Mouse (Mus musculus) mouse trophoblast stem cell (cell line): ENCODE measurements around the gene Gm10842.
"Not testable (repeated sequence)": the region's sequence is repeated elsewhere in the genome, so short reads cannot be mapped to it uniquely, and the experiment has no call there.

Experiments used
- in situ Hi-C, 2 experiments: fragments of 300-500 bp; cut with MseI, MboI; formaldehyde crosslinking; loops; 2 replicates in 1 of 2; 3 replicates in 1 of 2; pipeline ENCODE4 v1.15.1; 2025

The Gm10842 gene

DNA sequence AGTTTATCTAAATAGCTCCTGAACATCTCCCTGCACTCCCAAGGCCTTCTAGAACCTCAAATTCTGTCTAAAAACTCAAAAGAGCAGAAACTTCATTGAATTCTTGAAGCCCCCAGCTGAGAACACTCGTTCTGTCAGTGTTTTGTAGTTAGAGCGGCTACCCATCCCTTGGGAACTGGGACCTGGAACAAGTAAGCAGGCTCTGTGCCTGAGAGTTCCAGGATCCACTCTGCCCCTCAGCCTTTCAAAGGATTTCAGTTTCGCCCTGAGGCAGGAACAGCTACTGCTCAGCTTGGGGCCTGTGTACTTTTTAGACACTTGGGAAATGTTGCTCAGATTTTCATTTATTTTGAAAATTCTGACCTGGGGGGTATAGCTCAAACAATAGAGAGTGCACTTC is at the start of gene Gm10842:
Gene Gm10842 (plus strand): TSS at position 301 of the 400 bp plus-strand sequence.
- in situ Hi-C loops, result no loop called here

- in situ Hi-C loops, result not testable (repeated sequence)
Observed at GRCm38 (mm10) chr11:105112448-105112847, 34.2 kb upstream of the Gm10842 start.

DNA sequence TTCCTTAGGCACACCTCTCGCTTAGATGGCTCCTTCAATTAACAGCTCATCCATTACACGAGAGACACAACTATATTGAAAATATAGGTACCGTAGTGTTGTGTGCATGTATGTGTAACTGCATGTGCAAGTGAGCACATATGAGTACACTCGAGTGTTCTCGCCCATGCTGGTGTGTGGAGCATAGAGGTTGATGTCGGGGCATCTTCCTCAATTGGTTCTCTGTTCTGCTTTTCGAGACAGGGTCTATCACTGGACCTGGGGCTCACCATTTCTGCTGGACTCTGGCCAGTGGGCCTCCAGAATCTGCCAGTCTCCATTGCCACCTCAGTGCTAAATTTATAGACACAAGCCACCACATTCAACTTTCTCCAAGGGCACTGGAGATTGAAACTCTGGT is 28.9 kb upstream of the Gm10842 start:
- in situ Hi-C loops, result no loop called here

GRCm38 (mm10) chr11:105120551-105121061 is 26.1 kb upstream of the Gm10842 start:
- in situ Hi-C loops, result no loop called here

DNA sequence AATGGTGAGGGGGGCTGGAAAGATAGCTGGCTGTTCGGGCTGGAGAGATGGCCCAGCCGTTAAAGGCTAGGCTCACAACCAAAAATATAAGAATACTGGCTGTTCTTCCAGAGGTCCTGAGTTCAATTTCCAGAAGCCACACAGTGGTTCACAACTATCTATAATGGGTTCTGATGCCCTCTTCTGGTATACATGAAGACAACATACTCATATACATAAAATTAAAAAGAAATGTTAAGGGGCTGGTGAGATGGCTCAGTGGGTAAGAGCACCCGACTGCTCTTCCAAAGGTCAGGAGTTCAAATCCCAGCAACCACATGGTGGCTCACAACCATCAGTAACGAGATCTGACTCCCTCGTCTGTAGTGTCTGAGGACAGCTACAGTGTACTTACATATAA is 24.9 kb upstream of the Gm10842 start:
- in situ Hi-C loops, result not testable (repeated sequence)

GRCm38 (mm10) chr11:105123986-105124385 is 22.7 kb upstream of the Gm10842 start:
- in situ Hi-C loops, result no loop called here

DNA sequence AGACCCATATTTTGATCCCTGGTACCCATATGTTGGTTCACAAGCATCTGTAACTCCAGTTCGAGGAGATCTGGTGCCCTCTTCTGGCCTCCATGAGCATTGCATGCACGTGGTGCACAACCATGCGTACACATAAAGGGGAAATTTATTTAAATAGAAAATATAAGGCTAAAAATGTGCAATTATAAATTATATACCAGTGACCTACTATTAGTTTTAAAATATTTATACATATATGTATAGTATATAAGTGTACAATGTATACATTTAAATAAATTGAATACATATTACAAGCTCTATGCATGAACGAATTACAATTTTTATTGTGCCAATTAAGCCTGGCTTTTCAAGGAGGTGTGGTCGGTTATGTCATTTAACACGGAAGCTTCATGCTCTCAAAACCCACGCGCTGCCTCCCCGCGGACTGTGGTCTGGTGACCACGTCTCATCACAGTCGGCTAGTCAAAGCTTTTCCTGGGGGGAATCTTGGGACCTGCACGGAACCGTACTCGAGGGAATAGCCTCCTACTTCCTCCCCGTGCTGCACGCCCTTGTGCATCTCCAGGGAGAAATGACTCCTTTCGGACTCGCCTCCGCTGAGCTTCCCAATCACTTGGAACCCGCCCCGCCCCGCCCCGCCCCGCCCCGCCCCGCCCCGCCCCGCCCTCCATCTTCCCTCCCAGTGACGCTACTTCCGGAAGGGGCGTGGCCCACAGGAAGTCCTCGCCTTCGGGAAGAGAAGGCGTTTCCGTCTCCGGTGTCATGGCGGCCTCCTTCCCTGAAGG is 20.8 kb upstream of the Gm10842 start, which contains the start of gene Mettl2:
Gene Mettl2 (plus strand): TSS at position 691 of the 785 bp plus-strand sequence.
- in situ Hi-C loops, result no loop called here

- in situ Hi-C loops, result no loop called here
Observed at GRCm38 (mm10) chr11:105126520-105127029, 20.1 kb upstream of the Gm10842 start.

DNA sequence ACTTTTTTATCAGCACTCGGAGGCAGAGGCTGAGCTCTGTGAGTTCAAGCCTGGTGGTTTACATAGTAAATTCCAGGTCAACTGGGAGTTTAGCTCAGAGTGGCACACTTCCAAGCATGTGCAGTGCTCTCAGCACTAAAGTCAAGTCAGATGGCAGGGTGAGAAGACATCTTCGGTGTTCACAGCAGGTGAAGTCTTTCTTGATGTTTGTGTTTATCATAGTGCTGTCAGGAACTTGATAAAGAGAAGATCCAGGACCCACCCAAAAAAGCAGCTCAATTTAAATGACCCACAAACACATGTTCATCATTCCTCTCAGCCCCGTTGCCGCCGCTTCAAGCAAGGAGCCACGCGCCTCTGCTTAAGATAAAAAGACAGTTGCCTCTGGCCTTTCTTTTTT is 11.0 kb upstream of the Gm10842 start:
- in situ Hi-C loops, result no loop called here

- in situ Hi-C loops, result not testable (repeated sequence)
Observed at GRCm38 (mm10) chr11:105137255-105137654, 9.4 kb upstream of the Gm10842 start.

DNA sequence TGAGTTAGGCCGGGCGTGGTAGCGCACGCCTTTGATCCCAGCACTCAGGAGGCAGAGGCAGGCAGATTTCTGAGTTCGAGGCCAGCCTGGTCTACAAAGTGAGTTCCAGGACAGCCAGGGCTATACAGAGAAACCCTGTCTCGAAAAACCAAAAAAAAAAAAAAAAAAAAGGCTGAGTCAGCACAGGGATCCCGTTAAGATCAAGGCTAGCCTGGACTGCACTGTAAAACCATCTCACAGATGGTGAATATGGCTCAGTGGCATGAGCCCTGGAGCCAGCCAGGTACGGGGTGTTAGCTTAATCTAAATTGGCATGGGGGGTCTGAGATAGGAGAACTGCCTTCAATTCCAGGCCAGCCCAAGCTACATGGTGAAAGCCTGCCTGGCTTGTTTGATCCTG is 6.2 kb upstream of the Gm10842 start:
- in situ Hi-C loops, result not testable (repeated sequence)

- in situ Hi-C loops, result no loop called here
Observed at GRCm38 (mm10) chr11:105141115-105141514, 5.6 kb upstream of the Gm10842 start.

DNA sequence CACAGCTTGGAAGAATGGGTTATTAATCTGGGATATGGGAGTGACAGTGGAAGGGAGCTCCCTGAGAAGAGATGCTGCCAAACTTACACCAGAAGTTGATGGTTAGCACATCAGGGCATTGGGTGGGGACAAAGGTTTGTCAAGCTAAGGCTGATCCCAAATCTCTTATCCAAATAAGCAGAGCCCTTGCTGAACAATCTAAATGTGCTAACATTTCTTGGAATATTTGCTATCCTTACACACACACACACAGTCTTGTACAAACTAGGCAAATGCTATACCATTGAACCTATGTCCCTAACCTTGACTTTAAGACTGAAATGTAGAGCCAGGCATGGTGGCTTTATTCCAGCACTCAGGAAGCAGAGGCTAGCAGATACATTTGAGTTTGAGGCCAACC is 3.1 kb upstream of the Gm10842 start:
- in situ Hi-C loops, result no loop called here

DNA sequence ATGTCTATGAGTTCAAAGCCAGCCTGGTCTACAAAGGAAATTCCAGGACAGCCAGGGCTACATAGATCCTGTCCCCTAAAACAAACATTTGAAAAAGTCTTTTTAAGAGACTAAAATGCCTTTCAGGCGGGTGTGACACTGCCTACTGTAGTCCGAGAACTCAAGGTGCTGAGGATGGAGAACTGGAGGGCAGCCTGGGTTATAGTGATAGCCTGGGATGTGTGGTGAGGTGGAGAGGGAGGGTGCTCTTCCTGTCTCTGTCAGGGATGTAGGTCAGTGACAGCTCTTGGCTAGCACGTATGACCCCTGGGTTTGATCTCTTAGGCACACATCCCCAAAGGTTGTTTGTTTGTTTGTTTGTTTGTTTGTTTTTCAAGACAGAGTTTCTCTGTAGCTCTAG is 2.6 kb upstream of the Gm10842 start:
- in situ Hi-C loops, result no loop called here

DNA sequence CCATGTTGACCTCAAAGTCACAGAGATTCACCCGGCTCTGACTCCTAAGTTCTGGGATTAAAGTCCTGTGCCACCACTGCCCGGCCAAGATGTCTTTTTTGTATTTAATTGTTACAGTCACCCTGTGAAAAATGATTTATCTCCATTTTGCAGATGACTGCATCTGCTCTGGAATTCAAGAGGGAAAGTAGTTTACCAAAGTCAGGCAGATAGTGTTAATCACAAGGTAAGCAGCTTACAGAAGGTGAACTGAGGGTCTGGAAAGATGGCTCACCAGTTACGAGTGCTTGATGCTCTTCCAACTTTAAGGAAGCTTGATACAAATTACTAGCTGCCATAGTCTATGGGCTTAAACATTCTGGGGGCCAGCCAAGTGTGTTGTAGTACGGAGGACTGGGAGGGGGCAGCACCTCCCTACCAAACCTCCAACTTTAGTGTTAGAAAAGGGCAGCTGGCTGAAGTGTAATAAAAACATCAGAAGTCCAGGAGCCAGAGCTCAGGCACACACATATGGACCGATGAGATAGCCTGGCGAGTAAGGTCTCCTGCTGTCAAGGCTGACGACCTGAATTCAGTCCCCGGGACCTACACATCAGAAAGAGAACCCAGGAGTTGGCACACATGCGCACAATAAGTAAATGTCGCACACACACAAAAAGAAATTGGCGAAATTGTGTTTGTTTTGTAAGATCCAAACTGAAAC is 2.0 kb upstream of the Gm10842 start:
- in situ Hi-C loops, result no loop called here

DNA sequence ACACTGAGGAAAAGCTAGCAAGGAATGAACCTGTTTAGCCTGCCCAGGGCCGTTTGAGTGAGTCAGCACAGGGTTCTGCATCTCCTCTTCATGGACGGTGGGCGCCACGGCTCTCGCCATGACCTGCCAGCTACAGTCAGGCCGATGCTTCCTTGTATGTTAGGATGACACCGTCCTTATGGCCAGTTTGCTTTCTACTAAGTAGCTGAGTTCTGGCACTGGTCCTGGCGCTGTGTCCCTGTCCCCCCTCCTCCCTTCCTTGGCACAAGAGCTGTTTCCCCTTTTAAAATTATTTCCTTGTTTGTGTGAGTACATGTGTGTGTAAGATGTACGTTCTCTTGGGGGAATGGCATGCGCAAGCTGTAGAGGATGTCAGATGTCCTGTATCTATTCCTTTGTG is 1.5 kb upstream of the Gm10842 start:
- in situ Hi-C loops, result no loop called here

- in situ Hi-C loops, result no loop called here
Observed at GRCm38 (mm10) chr11:105149353-105149752, 2.7 kb downstream of the Gm10842 start.

DNA sequence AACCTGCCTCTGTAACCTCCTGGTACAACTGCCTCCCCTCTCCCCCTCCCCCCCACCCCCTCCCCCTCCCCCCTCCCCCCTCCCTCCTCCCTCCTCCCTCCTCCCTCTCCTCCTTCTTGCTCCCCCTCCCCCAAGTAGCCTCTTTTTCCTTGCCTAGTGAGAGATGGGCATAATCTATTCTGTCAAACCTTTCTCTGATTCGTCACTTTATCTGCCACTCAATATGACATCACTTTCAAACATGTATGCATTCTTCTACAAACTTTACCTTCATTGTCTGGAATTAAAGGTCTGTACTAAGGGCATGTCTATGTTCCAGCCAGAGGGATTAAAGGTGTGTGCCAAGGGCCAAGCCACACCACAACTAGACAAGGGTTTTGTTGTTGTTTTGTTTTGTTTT is 3.1 kb downstream of the Gm10842 start:
- in situ Hi-C loops, result no loop called here

GRCm38 (mm10) chr11:105150691-105151090 is 4.0 kb downstream of the Gm10842 start:
- in situ Hi-C loops, result no loop called here

DNA sequence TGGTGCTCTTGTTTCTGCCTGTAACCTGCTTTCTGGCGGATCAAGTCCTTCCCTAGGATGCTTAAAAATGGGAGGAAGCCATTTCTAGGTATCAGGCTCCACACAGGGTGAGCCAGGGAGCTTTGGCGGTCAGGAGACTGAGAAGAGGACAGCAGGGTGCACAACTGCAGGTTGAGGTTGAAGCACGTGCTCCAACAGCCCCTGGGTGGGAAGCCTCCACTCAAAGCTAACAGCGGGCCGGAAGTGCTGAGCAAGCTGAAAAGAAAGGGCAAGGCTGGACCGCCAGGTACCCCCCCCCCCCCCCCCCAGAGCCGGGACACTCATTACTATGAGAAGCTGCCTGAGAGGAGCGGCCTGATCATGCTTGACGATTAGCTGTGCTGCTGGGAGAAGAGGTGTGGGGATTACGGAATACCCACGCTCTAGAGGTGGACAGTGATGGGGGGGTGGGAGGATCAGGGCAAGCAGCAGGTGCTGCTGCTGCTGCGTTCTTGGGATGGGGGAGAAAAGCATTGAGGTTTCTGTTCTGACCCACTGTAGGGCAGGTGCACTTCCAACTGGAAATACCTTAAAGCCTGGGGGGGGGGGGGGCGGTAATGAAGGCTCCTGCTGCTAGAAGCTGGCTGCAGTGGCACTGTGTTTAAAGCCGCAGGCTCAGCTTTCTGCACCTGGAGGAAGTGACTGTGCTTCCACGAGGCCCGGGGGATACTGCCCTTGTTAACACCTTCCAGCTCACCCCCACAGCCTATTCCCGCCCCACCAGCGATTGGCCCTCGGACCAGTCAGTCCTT is 4.7 kb downstream of the Gm10842 start:
- in situ Hi-C loops, result no loop called here

- in situ Hi-C loops, result no loop called here
Observed at GRCm38 (mm10) chr11:105152017-105152300, 5.3 kb downstream of the Gm10842 start.

- in situ Hi-C loops, result no loop called here
Observed at GRCm38 (mm10) chr11:105152357-105152899, 5.7 kb downstream of the Gm10842 start.
